Mouse (Mus musculus) heart, postnatal 0 days (tissue): ENCODE data around the gene Rbpjl.

ENCODE experiments used
- CTCF ChIP-seq: IDR thresholded peaks from 2 replicates; pipeline ENCODE4 v1.5.1; 2016; ENCODE audit warnings: antibody characterized with exemption, control low read depth, low read depth
- EP300 ChIP-seq: IDR thresholded peaks from 2 replicates; pipeline ENCODE4 v1.6.1; 2016; ENCODE audit warnings: antibody characterized with exemption, low read depth

DNA sequence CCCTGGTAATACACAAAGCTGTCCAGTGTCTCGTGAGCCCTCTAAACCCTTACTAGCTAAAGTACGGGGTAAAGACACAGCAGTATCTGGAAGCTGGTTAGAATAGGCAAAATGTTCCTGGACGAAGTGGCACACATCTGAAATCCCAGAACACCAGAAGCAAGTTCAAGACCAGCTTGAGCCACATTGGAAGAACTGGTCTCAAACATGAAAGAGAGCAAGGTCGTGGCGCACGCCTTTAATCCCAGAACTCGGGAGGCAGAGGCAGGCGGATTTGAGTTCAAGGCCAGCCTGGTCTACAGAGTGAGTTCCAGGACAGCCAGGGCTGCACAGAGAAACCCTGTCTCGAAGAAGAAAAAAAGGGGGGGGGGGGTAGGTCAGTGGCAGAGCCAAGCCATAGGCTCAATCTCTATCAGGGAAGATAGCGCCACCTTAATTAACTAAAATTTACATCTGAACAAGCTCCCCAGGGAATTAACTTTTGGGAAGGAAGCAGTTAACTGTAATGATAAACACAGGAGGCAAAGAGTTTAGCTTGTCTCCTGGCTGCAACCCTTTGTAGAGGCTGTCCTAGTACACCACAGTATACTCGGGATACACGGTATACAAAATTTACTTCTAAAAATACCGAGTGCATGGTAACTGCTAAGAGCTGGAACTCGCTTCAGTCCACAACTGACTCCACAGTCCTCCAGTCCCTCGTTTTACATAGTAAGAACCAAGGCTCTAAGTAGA is 27.1 kb downstream of the Rbpjl start:
- TF ChIP-seq EP300 = no peak
- TF ChIP-seq CTCF = no peak
